Mouse (Mus musculus): Measurements from ENCODE around the gene Pde12. TPM values are rescaled to one million over a fixed set of nuclear protein-coding genes. Genes with fewer than 3 reads are reported as not detected.
A peak's percentile ranks its signal among the peaks of the same experiment; 100 is the strongest.

Gene Pde12
- polyA plus RNA-seq, 1 experiment from 2014 or later: 10.1 TPM

- Histone ChIP-seq H3K27me3 (no peaks in the 10 kb centered on the region; the same call in 1 of the 2 replicates), H3K27ac (replicated peaks) (peak overlapping the region; percentile 93), H3K4me3 (replicated peaks) (peak overlapping the region; percentile 73), H3K4me1 (peaks cover 24% of the 10 kb centered on the region), H3K4me2 (replicated peaks) (peak overlapping the region; percentile 95), H3K9me3 (replicated peaks) (no peaks in the 10 kb centered on the region), H3K36me3 (peaks cover 16% of the 10 kb centered on the region), H3K9ac (peak overlapping the region; percentile 67)
- ATAC-seq (ENCODE audit: insufficient number of reproducible peaks, low FRiP score, low TSS enrichment, low read depth): peak; percentile 42
- WGBS: under 1% methylated on average over 73 of the region's 73 CpGs
Measured at GRCm38 (mm10) chr14:26668371-26669291, 1.1 kb downstream of the Pde12 start.

GRCm38 (mm10) chr14:26667991-26668370 is 1.7 kb downstream of the Pde12 start:
- 15% methylated on average over 6 of the region's 6 CpGs for WGBS
- H3K27me3 ChIP-seq: no peaks in the 10 kb centered on the region; the same call in 1 of the 2 replicates
- peak overlapping the region; percentile 73 for H3K4me3 ChIP-seq (replicated peaks)
- H3K4me2 ChIP-seq (replicated peaks): peak overlapping the region; percentile 95
- ATAC-seq (ENCODE audit: insufficient number of reproducible peaks, low FRiP score, low TSS enrichment, low read depth): no peak
- H3K27ac ChIP-seq (replicated peaks): no peak overlapping the region
- peak overlapping the region; percentile 67 for H3K9ac ChIP-seq
- no peaks in the 10 kb centered on the region for H3K9me3 ChIP-seq (replicated peaks)
- H3K4me1 ChIP-seq: peaks cover 24% of the 10 kb centered on the region
- peaks cover 18% of the 10 kb centered on the region for H3K36me3 ChIP-seq

- Histone ChIP-seq H3K9me3 (replicated peaks) (no peaks in the 10 kb centered on the region), H3K36me3 (peaks cover 26% of the 10 kb centered on the region), H3K27me3 (no peaks in the 10 kb centered on the region), H3K4me3 (replicated peaks) (no peak overlapping the region), H3K4me2 (replicated peaks) (no peak overlapping the region), H3K27ac (replicated peaks) (no peak overlapping the region), H3K4me1 (peaks cover 20% of the 10 kb centered on the region), H3K9ac (no peak overlapping the region)
- no peak for ATAC-seq (ENCODE audit: insufficient number of reproducible peaks, low FRiP score, low TSS enrichment, low read depth)
- WGBS: 89% methylated on average over 2 of the region's 2 CpGs
Measured at GRCm38 (mm10) chr14:26663851-26664250, 5.8 kb downstream of the Pde12 start.

GRCm38 (mm10) chr14:26662488-26662887 is 7.2 kb downstream of the Pde12 start:
- H3K4me2 ChIP-seq (replicated peaks): no peak overlapping the region
- peaks cover 8% of the 10 kb centered on the region for H3K4me1 ChIP-seq
- no peak for ATAC-seq (ENCODE audit: insufficient number of reproducible peaks, low FRiP score, low TSS enrichment, low read depth)
- H3K36me3 ChIP-seq: peaks cover 31% of the 10 kb centered on the region
- WGBS: 84% methylated on average over 2 of the region's 2 CpGs
- H3K9me3 ChIP-seq (replicated peaks): no peaks in the 10 kb centered on the region
- no peak overlapping the region for H3K9ac ChIP-seq
- H3K27ac ChIP-seq (replicated peaks): no peak overlapping the region
- no peak overlapping the region for H3K4me3 ChIP-seq (replicated peaks)
- H3K27me3 ChIP-seq: no peaks in the 10 kb centered on the region

GRCm38 (mm10) chr14:26662016-26662415 is 7.7 kb downstream of the Pde12 start:
- Histone ChIP-seq H3K4me2 (replicated peaks) (no peak overlapping the region), H3K27ac (replicated peaks) (no peak overlapping the region), H3K4me3 (replicated peaks) (no peak overlapping the region), H3K27me3 (no peaks in the 10 kb centered on the region), H3K4me1 (peaks cover 7% of the 10 kb centered on the region), H3K9ac (no peak overlapping the region), H3K9me3 (replicated peaks) (no peaks in the 10 kb centered on the region), H3K36me3 (peaks cover 36% of the 10 kb centered on the region)
- no peak for ATAC-seq (ENCODE audit: insufficient number of reproducible peaks, low FRiP score, low TSS enrichment, low read depth)
- 85% methylated on average over 3 of the region's 3 CpGs for WGBS

- H3K9me3 ChIP-seq (replicated peaks): no peaks in the 10 kb centered on the region
- H3K27ac ChIP-seq (replicated peaks): no peak overlapping the region
- 85% methylated on average over 1 of the region's 1 CpGs for WGBS
- peaks cover 40% of the 10 kb centered on the region for H3K36me3 ChIP-seq
- no peaks in the 10 kb centered on the region for H3K27me3 ChIP-seq
- H3K9ac ChIP-seq: no peak overlapping the region
- no peak overlapping the region for H3K4me2 ChIP-seq (replicated peaks)
- ATAC-seq (ENCODE audit: insufficient number of reproducible peaks, low FRiP score, low TSS enrichment, low read depth): no peak
- H3K4me3 ChIP-seq (replicated peaks): no peak overlapping the region
- no peaks in the 10 kb centered on the region for H3K4me1 ChIP-seq
Measured at GRCm38 (mm10) chr14:26660233-26660632, 9.4 kb downstream of the Pde12 start.

- Histone ChIP-seq H3K9ac (no peak overlapping the region), H3K27ac (replicated peaks) (no peak overlapping the region), H3K4me2 (replicated peaks) (no peak overlapping the region), H3K27me3 (no peaks in the 10 kb centered on the region), H3K4me3 (replicated peaks) (no peak overlapping the region), H3K36me3 (peaks cover 48% of the 10 kb centered on the region), H3K4me1 (no peaks in the 10 kb centered on the region), H3K9me3 (replicated peaks) (no peaks in the 10 kb centered on the region)
- no peak for ATAC-seq (ENCODE audit: insufficient number of reproducible peaks, low FRiP score, low TSS enrichment, low read depth)
Measured at GRCm38 (mm10) chr14:26658178-26658577, 11.5 kb downstream of the Pde12 start.

GRCm38 (mm10) chr14:26651901-26652300 is 17.8 kb downstream of the Pde12 start:
- Histone ChIP-seq H3K27me3 (no peaks in the 10 kb centered on the region), H3K27ac (replicated peaks) (no peak overlapping the region), H3K36me3 (peaks cover 42% of the 10 kb centered on the region), H3K4me1 (no peaks in the 10 kb centered on the region), H3K9ac (no peak overlapping the region), H3K4me3 (replicated peaks) (no peak overlapping the region), H3K4me2 (replicated peaks) (no peak overlapping the region), H3K9me3 (replicated peaks) (no peaks in the 10 kb centered on the region)
- ATAC-seq (ENCODE audit: insufficient number of reproducible peaks, low FRiP score, low TSS enrichment, low read depth): no peak

- H3K4me3 ChIP-seq (replicated peaks): no peak overlapping the region
- H3K9me3 ChIP-seq (replicated peaks): no peaks in the 10 kb centered on the region
- peaks cover 9% of the 10 kb centered on the region; the same call in 1 of the 2 replicates for H3K4me1 ChIP-seq
- H3K9ac ChIP-seq: no peak overlapping the region
- H3K36me3 ChIP-seq: peaks cover 10% of the 10 kb centered on the region
- 70% methylated on average over 2 of the region's 2 CpGs for WGBS
- H3K27me3 ChIP-seq: no peaks in the 10 kb centered on the region
- no peak overlapping the region for H3K4me2 ChIP-seq (replicated peaks)
- no peak overlapping the region for H3K27ac ChIP-seq (replicated peaks)
- no peak for ATAC-seq (ENCODE audit: insufficient number of reproducible peaks, low FRiP score, low TSS enrichment, low read depth)
Measured at GRCm38 (mm10) chr14:26647811-26648210, 21.9 kb downstream of the Pde12 start.

GRCm38 (mm10) chr14:26645989-26646650 is 23.6 kb downstream of the Pde12 start:
- WGBS: 49% methylated on average over 5 of the region's 5 CpGs
- H3K27me3 ChIP-seq: no peaks in the 10 kb centered on the region
- no peak overlapping the region for H3K9ac ChIP-seq
- 0 out of 2 replicates have a peak overlapping the region, but pooled peaks have one; percentile 3 for H3K4me2 ChIP-seq (replicated peaks)
- peaks cover 9% of the 10 kb centered on the region; the same call in 1 of the 2 replicates for H3K4me1 ChIP-seq
- no peaks in the 10 kb centered on the region for H3K9me3 ChIP-seq (replicated peaks)
- ATAC-seq (ENCODE audit: insufficient number of reproducible peaks, low FRiP score, low TSS enrichment, low read depth): no peak
- peaks cover 10% of the 10 kb centered on the region for H3K36me3 ChIP-seq
- H3K4me3 ChIP-seq (replicated peaks): no peak overlapping the region
- no peak overlapping the region for H3K27ac ChIP-seq (replicated peaks)

GRCm38 (mm10) chr14:26643006-26643624 is 26.6 kb downstream of the Pde12 start:
- WGBS: 72% methylated on average over 3 of the region's 3 CpGs
- Histone ChIP-seq H3K4me3 (replicated peaks) (no peak overlapping the region), H3K27me3 (no peaks in the 10 kb centered on the region), H3K4me1 (peaks cover 14% of the 10 kb centered on the region; the same call in 1 of the 2 replicates), H3K9ac (no peak overlapping the region), H3K9me3 (replicated peaks) (no peaks in the 10 kb centered on the region), H3K27ac (replicated peaks) (no peak overlapping the region), H3K36me3 (peaks cover 8% of the 10 kb centered on the region), H3K4me2 (replicated peaks) (no peak overlapping the region)
- ATAC-seq (ENCODE audit: insufficient number of reproducible peaks, low FRiP score, low TSS enrichment, low read depth): no peak
